Mouse (Mus musculus) activated CD4-positive, CD25-positive, alpha-beta regulatory T cell (primary cell): ENCODE results near the gene Klk10. TPM values are rescaled to one million over a fixed set of nuclear protein-coding genes. Genes with fewer than 3 reads are reported as not detected.

ENCODE experiments used
- polyA plus RNA-seq, 2 experiments: library from polyadenylated mRNA; unstranded; fragments of 100-300 nt; shearing (Covaris generic); gene quantifications; one replicate each; pipeline ENCODE4 v1.2.1; 2017

The Klk10 gene
- polyA plus RNA-seq = under 1 TPM in 1 of 2 experiments, not detected in 1; 0.25 TPM

GRCm38 (mm10) chr7:43780746-43781145 is at the start of gene Klk10:
Klk10 (plus strand) TSS chr7:43781035.

DNA sequence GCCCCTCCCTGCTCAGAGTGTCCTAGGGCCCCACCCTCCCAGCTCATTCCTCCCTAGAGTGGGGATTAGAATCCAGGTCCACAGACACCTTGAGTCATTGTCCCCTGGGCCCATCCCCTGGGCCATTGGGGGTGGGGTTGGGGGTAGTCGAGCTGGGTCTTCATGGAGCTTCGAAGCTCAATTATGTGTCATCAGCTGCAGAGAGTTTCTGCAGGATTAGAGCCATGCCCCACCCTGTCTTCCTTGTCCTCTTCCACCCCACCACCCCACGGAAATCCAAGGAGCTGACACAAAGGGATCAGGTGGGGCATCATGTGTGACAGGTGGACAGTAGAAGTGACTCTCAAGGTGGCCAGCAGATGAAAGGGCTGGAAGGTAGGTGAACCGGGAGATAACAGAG is 12.2 kb upstream of the Klk10 start, which contains the start of gene Klk12:
Gene Klk12 (plus strand): TSS at position 301 of the 400 bp plus-strand sequence.

GRCm38 (mm10) chr7:43774364-43774763 is 6.5 kb upstream of the Klk10 start, which contains the start of gene Klk11:
Klk11 (plus strand) TSS chr7:43774604.

GRCm38 (mm10) chr7:43791591-43791990 is 10.8 kb downstream of the Klk10 start, which contains the start of gene Klk9:
Klk9 (plus strand) TSS chr7:43791891.

GRCm38 (mm10) chr7:43797333-43797769 is 16.5 kb downstream of the Klk10 start, which contains the start of gene Klk8:
Klk8 (plus strand) TSS chr7:43797577.

DNA sequence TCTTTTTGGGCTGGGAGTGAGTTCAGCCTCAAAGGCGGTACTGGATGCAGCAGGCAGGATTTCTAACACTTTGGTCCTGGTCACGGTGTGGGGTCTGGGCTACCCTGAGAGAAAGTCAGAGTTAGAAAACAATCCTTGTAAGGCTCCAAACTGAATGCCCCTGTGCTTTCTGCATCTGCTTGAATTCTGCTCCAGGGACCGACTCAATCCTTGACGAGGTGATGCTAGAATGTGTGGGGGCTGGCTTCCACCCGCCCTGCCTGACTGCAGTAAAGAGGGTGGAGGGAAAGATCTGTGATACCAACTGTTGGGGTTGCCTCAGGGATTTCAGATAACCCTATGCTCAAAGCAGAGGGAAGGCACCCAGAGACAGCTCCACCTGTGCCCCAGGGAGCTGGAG is 30.2 kb downstream of the Klk10 start, which contains the start of gene Klk7:
Gene Klk7 (plus strand): TSS at position 301 of the 400 bp plus-strand sequence.

DNA sequence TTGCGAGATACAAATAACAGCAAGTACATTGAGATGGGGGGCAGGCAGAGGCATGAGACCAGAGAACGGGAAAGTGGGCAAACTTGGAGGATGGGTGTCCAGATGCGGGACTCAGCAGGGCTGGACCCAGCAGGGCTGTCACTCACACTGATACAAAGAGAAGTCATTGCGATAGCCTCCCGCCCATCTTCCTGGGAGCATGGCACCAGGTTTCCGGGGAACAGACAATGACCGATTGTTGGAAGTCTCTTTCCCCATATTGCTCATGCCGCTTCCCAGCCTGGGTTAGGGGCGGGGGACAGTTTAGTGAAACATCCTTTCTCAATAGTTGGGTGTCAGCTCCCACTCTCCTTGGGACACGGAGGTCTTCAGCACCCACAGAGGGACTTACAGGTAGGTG is 43.4 kb downstream of the Klk10 start, which contains the start of gene Klk6:
Gene Klk6 (plus strand): TSS at position 301 of the 400 bp plus-strand sequence.

Other genes starting within 250 kb of the Klk10 start
- gene Cd33, start 236.6 kb upstream of the Klk10 start, polyA plus RNA-seq = not detected
- 1 to 10 TPM; 3.5 to 4.6 TPM for gene Zfp658, start 218.8 kb upstream of the Klk10 start, polyA plus RNA-seq
- 10 to 100 TPM in 1 of 2 experiments, 1 to 10 TPM in 1; 8.5 to 10.1 TPM for gene Zfp719, start 201.4 kb upstream of the Klk10 start, polyA plus RNA-seq
- gene Zfp819, start 173.9 kb upstream of the Klk10 start, polyA plus RNA-seq = under 1 TPM in 1 of 2 experiments, not detected in 1; 0.07 TPM
- not detected for gene Ceacam18, start 146.3 kb upstream of the Klk10 start, polyA plus RNA-seq
- under 1 TPM; 0.51 to 0.80 TPM for gene Siglece, start 120.9 kb upstream of the Klk10 start, polyA plus RNA-seq
- gene Ctu1, start 109.0 kb upstream of the Klk10 start, polyA plus RNA-seq = 10 to 100 TPM in 1 of 2 experiments, 1 to 10 TPM in 1; 8.3 to 13.4 TPM
- not detected for gene Klk14, start 90.6 kb upstream of the Klk10 start, polyA plus RNA-seq
- gene Klk13, start 68.5 kb upstream of the Klk10 start, polyA plus RNA-seq = not detected
- gene Klk12, start 12.1 kb upstream of the Klk10 start, polyA plus RNA-seq = under 1 TPM in 1 of 2 experiments, not detected in 1; 0.18 TPM
- under 1 TPM in 1 of 2 experiments, not detected in 1; 0.29 TPM for gene Klk11, start 6.4 kb upstream of the Klk10 start, polyA plus RNA-seq
- gene Klk9, start 10.9 kb downstream of the Klk10 start, polyA plus RNA-seq = 1 to 10 TPM in 1 of 2 experiments, under 1 TPM in 1; 0.61 to 1.0 TPM
- 100 to 1,000 TPM; 133 to 264 TPM for gene Klk8, start 16.5 kb downstream of the Klk10 start, polyA plus RNA-seq
- under 1 TPM; 0.29 to 0.38 TPM for gene Klk7, start 30.3 kb downstream of the Klk10 start, polyA plus RNA-seq
- gene Klk6, start 43.5 kb downstream of the Klk10 start, polyA plus RNA-seq = under 1 TPM in 1 of 2 experiments, not detected in 1; 0.37 TPM
- gene Klk5, start 60.9 kb downstream of the Klk10 start, polyA plus RNA-seq = not detected
- not detected for gene Klk4, start 100.1 kb downstream of the Klk10 start, polyA plus RNA-seq
- gene Klk15, start 152.7 kb downstream of the Klk10 start, polyA plus RNA-seq = 1 to 10 TPM in 1 of 2 experiments, not detected in 1; 1.6 TPM
- gene Klk1b8, start 169.6 kb downstream of the Klk10 start, polyA plus RNA-seq = not detected
- not detected for gene Klk1b1, start 185.7 kb downstream of the Klk10 start, polyA plus RNA-seq
- 1 to 10 TPM in 1 of 2 experiments, under 1 TPM in 1; 0.31 to 2.0 TPM for gene Klk1b9, start 195.0 kb downstream of the Klk10 start, polyA plus RNA-seq
- gene Klk1b11, start 214.8 kb downstream of the Klk10 start, polyA plus RNA-seq = not detected
- gene Klk1b26, start 231.1 kb downstream of the Klk10 start, polyA plus RNA-seq = not detected